Mouse (Mus musculus) liver, embryonic 16.5 days (tissue): ENCODE measurements at regions not wholly inside any gene's neighbourhood (a gene's known extent, or its start where the extent isn't known, plus 50 kb on each side); places are given as distances from the start of the nearest gene placed in this dataset.

Experiments
- ATAC-seq: fragments of 200-750 bp; cut with Nextera tagmentation; 2 replicates; pipeline ENCODE4 v1.8.0; 2017; ENCODE audit warnings: low read depth, mild to moderate bottlenecking, moderate number of reproducible peaks, moderate library complexity
- H3K27ac ChIP-seq: fragments of 300-500 bp; sonication (generic); 2 replicates; pipeline ENCODE4 v1.5.1; 2014; ENCODE audit warnings: mild to moderate bottlenecking, low read length
- H3K27me3 ChIP-seq: fragments of 300-500 bp; sonication (generic); 2 replicates; pipeline ENCODE4 v1.6.1; 2014; ENCODE audit warnings: low read depth, low read length, mixed read lengths; ENCODE audit not compliant: control insufficient read depth, insufficient read depth
- H3K36me3 ChIP-seq: fragments of 300-500 bp; sonication (generic); 2 replicates; pipeline ENCODE4 v1.6.1; 2014; ENCODE audit warnings: mild to moderate bottlenecking; ENCODE audit not compliant: control insufficient read depth, insufficient read depth
- H3K4me1 ChIP-seq: fragments of 300-500 bp; sonication (generic); 2 replicates; pipeline ENCODE4 v1.6.1; 2014; ENCODE audit warnings: low read depth, low read length, mixed read lengths; ENCODE audit not compliant: control insufficient read depth
- H3K4me2 ChIP-seq: fragments of 300-500 bp; sonication (generic); 2 replicates; pipeline ENCODE4 v1.6.1; 2014; ENCODE audit warnings: low read depth, low read length, mixed read lengths
- H3K4me3 ChIP-seq: fragments of 300-500 bp; sonication (generic); 2 replicates; pipeline ENCODE4 v1.5.1; 2014; ENCODE audit warnings: low read depth, mild to moderate bottlenecking, low read length
- H3K9ac ChIP-seq: fragments of 300-500 bp; sonication (generic); 2 replicates; pipeline ENCODE4 v1.6.1; 2014; ENCODE audit warnings: low read depth, low read length
- H3K9me3 ChIP-seq: fragments of 300-500 bp; sonication (generic); replicated peaks from 2 replicates; pipeline ENCODE4 v1.6.1; 2016; ENCODE audit warnings: low read length; ENCODE audit not compliant: control insufficient read depth
- WGBS: fragments of 180-500 bp; shearing (Covaris S2); extraction: QIAGEN DNeasy Blood & Tissue Kit; methylation state at CpG from one replicate; pipeline ENCODE4 v1.1.7; 2014; ENCODE audit not compliant: insufficient replicate concordance; 5-methylcytosine and 5-hydroxymethylcytosine counted together

- WGBS = 40% methylated on average over 4 of the region's 4 CpGs
- Histone ChIP-seq H3K4me1 (no peaks in the 10 kb centered on the region), H3K4me2 (no peak overlapping the region), H3K27me3 (no peaks in the 10 kb centered on the region), H3K36me3 (no peaks in the 10 kb centered on the region), H3K4me3 (no peak overlapping the region), H3K9me3 (no peaks in the 10 kb centered on the region), H3K9ac (no peak overlapping the region), H3K27ac (no peak overlapping the region)
- ATAC-seq = no peak
These were observed 153.2 kb downstream of the Usp25 start for GRCm38 (mm10) chr16:77166722-77167121.

GRCm38 (mm10) chr16:77173026-77173692, 159.7 kb downstream of the Usp25 start:
- Histone ChIP-seq H3K9ac (no peak overlapping the region), H3K9me3 (no peaks in the 10 kb centered on the region), H3K27ac (no peak overlapping the region), H3K4me3 (no peak overlapping the region), H3K27me3 (no peaks in the 10 kb centered on the region), H3K4me2 (no peak overlapping the region), H3K4me1 (no peaks in the 10 kb centered on the region), H3K36me3 (no peaks in the 10 kb centered on the region)
- peak; percentile 51; the same call in 1 of the 2 replicates for ATAC-seq
- WGBS = 12% methylated on average over 8 of the region's 8 CpGs

- Histone ChIP-seq H3K27ac (no peak overlapping the region), H3K27me3 (no peaks in the 10 kb centered on the region), H3K9ac (no peak overlapping the region), H3K36me3 (no peaks in the 10 kb centered on the region), H3K9me3 (no peaks in the 10 kb centered on the region), H3K4me2 (no peak overlapping the region), H3K4me3 (no peak overlapping the region), H3K4me1 (no peaks in the 10 kb centered on the region)
- ATAC-seq = no peak
- 50% methylated on average over 7 of the region's 7 CpGs for WGBS
These were observed 161.4 kb downstream of the Usp25 start for GRCm38 (mm10) chr16:77174744-77175432.

GRCm38 (mm10) chr16:77180990-77181389, 167.5 kb downstream of the Usp25 start:
- Histone ChIP-seq H3K4me1 (no peaks in the 10 kb centered on the region), H3K27me3 (no peaks in the 10 kb centered on the region), H3K4me2 (no peak overlapping the region), H3K9ac (no peak overlapping the region), H3K27ac (no peak overlapping the region), H3K36me3 (no peaks in the 10 kb centered on the region), H3K4me3 (no peak overlapping the region), H3K9me3 (no peaks in the 10 kb centered on the region)
- WGBS = 26% methylated on average over 2 of the region's 2 CpGs
- ATAC-seq = no peak
